Mouse (Mus musculus) layer of hippocampus, adult 18-20 months (tissue): Measurements from ENCODE around the gene Zfp697. TPM values are rescaled to one million over a fixed set of nuclear protein-coding genes. Genes with fewer than 3 reads are reported as not detected.
A peak's percentile ranks its signal among the peaks of the same experiment; 100 is the strongest.
"Not testable (repeated sequence)": the region's sequence is repeated elsewhere in the genome, so short reads cannot be mapped to it uniquely, and the experiment has no call there.

Experiments used
- DNase-seq, 2 experiments: peaks; one replicate each; pipeline ENCODE4 v3.0.0; 2022; ENCODE audit warnings: low spot score in 2 of 2
- total RNA-seq, 2 experiments: library from RNA; stranded (reverse); gene quantifications; 2 replicates each; pipeline ENCODE4 v1.2.3; 2021

Zfp697 gene
- total RNA-seq, 2 experiments from 2014 or later: 25.8 to 27.0 TPM

GRCm38 (mm10) chr3:98616244-98616643 lies 234.0 kb downstream of the Zfp697 start:
- DNase-seq: not testable (repeated sequence)

GRCm38 (mm10) chr3:98616786-98617185 lies 234.5 kb downstream of the Zfp697 start:
- not testable (repeated sequence) for DNase-seq

GRCm38 (mm10) chr3:98629633-98630032 lies 247.4 kb downstream of the Zfp697 start:
- DNase-seq: no peak

- DNase-seq: no peak
These were observed 247.9 kb downstream of the Zfp697 start, which contains the start of gene Hsd3b5 for GRCm38 (mm10) chr3:98630152-98630551. Gene Hsd3b5, minus strand, starts transcription at chr3:98630252.

GRCm38 (mm10) chr3:98635145-98635544 lies 252.9 kb downstream of the Zfp697 start:
- DNase-seq: no peak

- DNase-seq: no peak
These were observed 298.5 kb downstream of the Zfp697 start for GRCm38 (mm10) chr3:98680786-98681185.

GRCm38 (mm10) chr3:98682401-98682800 lies 300.1 kb downstream of the Zfp697 start:
- no peak for DNase-seq

GRCm38 (mm10) chr3:98720740-98721139 lies 338.5 kb downstream of the Zfp697 start:
- DNase-seq: no peak

GRCm38 (mm10) chr3:98724376-98724775 lies 342.1 kb downstream of the Zfp697 start, which contains the start of gene Hsd3b2:
Gene Hsd3b2, minus strand, starts transcription at chr3:98724543.
- DNase-seq: no peak

- DNase-seq: peak; percentile 4 to 7
These were observed 344.0 kb downstream of the Zfp697 start for GRCm38 (mm10) chr3:98726281-98726680.

- DNase-seq: no peak
These were observed 351.5 kb downstream of the Zfp697 start for GRCm38 (mm10) chr3:98733724-98734123.

GRCm38 (mm10) chr3:98734340-98734739 lies 352.1 kb downstream of the Zfp697 start:
- no peak for DNase-seq

- not testable (repeated sequence) for DNase-seq
These were observed 358.8 kb downstream of the Zfp697 start for GRCm38 (mm10) chr3:98741043-98741442.

GRCm38 (mm10) chr3:98752171-98752570 lies 369.9 kb downstream of the Zfp697 start:
- no peak for DNase-seq

GRCm38 (mm10) chr3:98756836-98757235 lies 374.6 kb downstream of the Zfp697 start:
- no peak for DNase-seq

- DNase-seq: no peak
These were observed 381.9 kb downstream of the Zfp697 start for GRCm38 (mm10) chr3:98764155-98764554.

- no peak for DNase-seq
These were observed 398.7 kb downstream of the Zfp697 start for GRCm38 (mm10) chr3:98780921-98781320.

- DNase-seq: no peak
These were observed 400.1 kb downstream of the Zfp697 start for GRCm38 (mm10) chr3:98782181-98782868.

- no peak for DNase-seq
These were observed 404.3 kb downstream of the Zfp697 start for GRCm38 (mm10) chr3:98786551-98786950.
